Mouse (Mus musculus): Measurements from ENCODE around the gene Efna1. TPM values are rescaled to one million over a fixed set of nuclear protein-coding genes. Genes with fewer than 3 reads are reported as not detected.

Efna1 gene
- 174 and 188 TPM in 2 replicates for polyA plus RNA-seq (2015; fragmentation: Nextera tagmentation; extraction: Ambion mirVana)

- DNase-seq (ENCODE audit: low spot score) (peak; percentile 88), ATAC-seq (peak; percentile 60)
- WGBS, result 0% methylated on average over 52 of the region's 52 CpGs
- Histone ChIP-seq H3K9ac (replicated peaks; ENCODE audit: low read depth) (peak within 1 kb of the TSS; percentile 81), H3K4me2 (replicated peaks; ENCODE audit: low read depth, low read length) (peak within 1 kb of the TSS; percentile 81), H3K9me3 (ENCODE audit: low read length) (no peaks in the 10 kb centered on the region), H3K27me3 (replicated peaks; ENCODE audit: insufficient read depth, low read length) (no peaks in the 10 kb centered on the region), H3K36me3 (ENCODE audit: insufficient read depth, low read length) (0 out of 2 replicates have a peak, but pooled peaks cover 4% of the 10 kb centered on the region), H3K4me1 (ENCODE audit: insufficient read depth, low read depth, low read length) (peaks cover 8% of the 10 kb centered on the region; the same call in 1 of the 2 replicates), H3K27ac (ENCODE audit: low read length) (peak within 1 kb of the TSS; percentile 97), H3K4me3 (ENCODE audit: low read depth, low read length) (peak within 1 kb of the TSS; percentile 76)
- TF ChIP-seq CTCF (IDR thresholded peaks at IDR 0.05), result peak; percentile 29; the same call in 1 of the 2 replicates
- TF ChIP-seq EP300 (IDR thresholded peaks at IDR 0.05), result peak; percentile 72
These were observed at the start of gene Efna1 for GRCm38 (mm10) chr3:89280606-89281511. Gene Efna1 (minus strand): TSS chr3:89281142.

DNA sequence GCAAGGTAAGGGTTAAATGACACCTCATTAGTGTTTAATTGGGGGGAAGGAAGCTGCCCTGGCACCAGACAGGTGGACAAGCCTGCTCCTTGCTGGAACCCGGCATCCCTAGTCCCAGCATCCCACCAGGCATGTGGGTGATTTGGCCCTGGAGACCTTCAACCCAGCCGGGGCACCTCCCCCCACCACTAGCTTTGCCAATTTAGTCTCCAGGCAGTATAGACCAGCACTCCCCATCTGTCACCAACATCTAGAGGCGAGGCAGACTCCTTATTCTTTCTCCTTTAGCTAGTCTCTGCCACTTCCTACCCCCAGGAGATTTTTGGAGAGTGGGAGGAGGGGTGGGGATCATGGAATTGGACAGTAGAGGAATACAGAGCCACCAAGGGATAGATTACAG is 49.4 kb upstream of the Efna1 start:
- H3K9ac ChIP-seq (replicated peaks; ENCODE audit: low read depth), result no peak overlapping the region
- H3K27me3 ChIP-seq (replicated peaks; ENCODE audit: insufficient read depth, low read length), result no peaks in the 10 kb centered on the region
- H3K4me3 ChIP-seq (ENCODE audit: low read depth, low read length), result no peak overlapping the region
- WGBS, result 77% methylated on average over 3 of the region's 3 CpGs
- TF ChIP-seq CTCF (IDR thresholded peaks at IDR 0.05) (no peak), EP300 (IDR thresholded peaks at IDR 0.05) (no peak)
- no peak overlapping the region for H3K4me2 ChIP-seq (replicated peaks; ENCODE audit: low read depth, low read length)
- ATAC-seq, result no peak
- H3K27ac ChIP-seq (ENCODE audit: low read length), result no peak overlapping the region
- H3K36me3 ChIP-seq (ENCODE audit: insufficient read depth, low read length), result peaks cover 4% of the 10 kb centered on the region; the same call in 1 of the 2 replicates
- H3K9me3 ChIP-seq (ENCODE audit: low read length), result no peaks in the 10 kb centered on the region
- no peak for DNase-seq (ENCODE audit: low spot score)
- H3K4me1 ChIP-seq (ENCODE audit: insufficient read depth, low read depth, low read length), result no peaks in the 10 kb centered on the region

DNA sequence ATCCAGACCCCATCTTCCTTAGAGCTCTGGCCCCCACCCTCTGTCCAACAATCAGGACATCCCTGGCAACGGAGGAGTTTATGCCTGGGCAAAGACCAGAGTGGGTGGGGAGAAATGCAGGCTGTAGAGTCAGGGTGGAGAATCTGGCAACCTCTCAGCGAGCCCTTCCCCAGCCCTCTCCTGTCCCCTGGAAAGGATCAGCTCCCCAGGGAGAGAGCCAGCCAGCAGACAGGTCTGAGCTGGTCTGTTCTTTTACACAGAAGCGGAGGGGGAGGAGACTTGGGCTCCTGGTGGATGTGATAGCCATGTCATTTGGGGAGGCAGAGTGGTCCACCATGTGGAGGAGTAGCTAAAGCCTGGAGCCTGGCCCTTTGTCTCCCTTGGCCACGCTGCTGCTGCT is 47.7 kb upstream of the Efna1 start:
- no peak for DNase-seq (ENCODE audit: low spot score)
- Histone ChIP-seq H3K4me3 (ENCODE audit: low read depth, low read length) (no peak overlapping the region), H3K27me3 (replicated peaks; ENCODE audit: insufficient read depth, low read length) (no peaks in the 10 kb centered on the region), H3K4me2 (replicated peaks; ENCODE audit: low read depth, low read length) (no peak overlapping the region), H3K36me3 (ENCODE audit: insufficient read depth, low read length) (0 out of 2 replicates have a peak, but pooled peaks cover under 1% of the 10 kb centered on the region), H3K4me1 (ENCODE audit: insufficient read depth, low read depth, low read length) (no peaks in the 10 kb centered on the region), H3K27ac (ENCODE audit: low read length) (no peak overlapping the region), H3K9ac (replicated peaks; ENCODE audit: low read depth) (no peak overlapping the region), H3K9me3 (ENCODE audit: low read length) (no peaks in the 10 kb centered on the region)
- WGBS, result 25% methylated on average over 4 of the region's 4 CpGs
- TF ChIP-seq CTCF (IDR thresholded peaks at IDR 0.05) (no peak), EP300 (IDR thresholded peaks at IDR 0.05) (no peak)
- no peak for ATAC-seq

GRCm38 (mm10) chr3:89327371-89327870 is 46.5 kb upstream of the Efna1 start:
- DNase-seq (ENCODE audit: low spot score) (no peak), ATAC-seq (peak; percentile 18; the same call in 1 of the 2 replicates)
- H3K4me3 ChIP-seq (ENCODE audit: low read depth, low read length), result no peak overlapping the region
- H3K4me2 ChIP-seq (replicated peaks; ENCODE audit: low read depth, low read length), result no peak overlapping the region
- H3K9me3 ChIP-seq (ENCODE audit: low read length), result no peaks in the 10 kb centered on the region
- no peak for TF ChIP-seq CTCF (IDR thresholded peaks at IDR 0.05)
- WGBS, result 37% methylated on average over 9 of the region's 9 CpGs
- no peak overlapping the region for H3K27ac ChIP-seq (ENCODE audit: low read length)
- peaks cover 2% of the 10 kb centered on the region; the same call in 1 of the 2 replicates for H3K4me1 ChIP-seq (ENCODE audit: insufficient read depth, low read depth, low read length)
- H3K9ac ChIP-seq (replicated peaks; ENCODE audit: low read depth), result no peak overlapping the region
- H3K36me3 ChIP-seq (ENCODE audit: insufficient read depth, low read length), result no peaks in the 10 kb centered on the region
- no peaks in the 10 kb centered on the region for H3K27me3 ChIP-seq (replicated peaks; ENCODE audit: insufficient read depth, low read length)

- no peak overlapping the region for H3K4me3 ChIP-seq (ENCODE audit: low read depth, low read length)
- H3K4me1 ChIP-seq (ENCODE audit: insufficient read depth, low read depth, low read length), result peaks cover 14% of the 10 kb centered on the region; the same call in 1 of the 2 replicates
- DNase-seq (ENCODE audit: low spot score) (no peak), ATAC-seq (no peak)
- peaks cover 6% of the 10 kb centered on the region for H3K27me3 ChIP-seq (replicated peaks; ENCODE audit: insufficient read depth, low read length)
- no peak overlapping the region for H3K27ac ChIP-seq (ENCODE audit: low read length)
- no peak for TF ChIP-seq EP300 (IDR thresholded peaks at IDR 0.05)
- TF ChIP-seq CTCF (IDR thresholded peaks at IDR 0.05), result no peak
- 94% methylated on average over 8 of the region's 8 CpGs for WGBS
- no peak overlapping the region for H3K9ac ChIP-seq (replicated peaks; ENCODE audit: low read depth)
- no peaks in the 10 kb centered on the region for H3K36me3 ChIP-seq (ENCODE audit: insufficient read depth, low read length)
- no peak overlapping the region for H3K4me2 ChIP-seq (replicated peaks; ENCODE audit: low read depth, low read length)
- no peaks in the 10 kb centered on the region for H3K9me3 ChIP-seq (ENCODE audit: low read length)
These were observed 44.9 kb upstream of the Efna1 start for GRCm38 (mm10) chr3:89325882-89326281.

DNA sequence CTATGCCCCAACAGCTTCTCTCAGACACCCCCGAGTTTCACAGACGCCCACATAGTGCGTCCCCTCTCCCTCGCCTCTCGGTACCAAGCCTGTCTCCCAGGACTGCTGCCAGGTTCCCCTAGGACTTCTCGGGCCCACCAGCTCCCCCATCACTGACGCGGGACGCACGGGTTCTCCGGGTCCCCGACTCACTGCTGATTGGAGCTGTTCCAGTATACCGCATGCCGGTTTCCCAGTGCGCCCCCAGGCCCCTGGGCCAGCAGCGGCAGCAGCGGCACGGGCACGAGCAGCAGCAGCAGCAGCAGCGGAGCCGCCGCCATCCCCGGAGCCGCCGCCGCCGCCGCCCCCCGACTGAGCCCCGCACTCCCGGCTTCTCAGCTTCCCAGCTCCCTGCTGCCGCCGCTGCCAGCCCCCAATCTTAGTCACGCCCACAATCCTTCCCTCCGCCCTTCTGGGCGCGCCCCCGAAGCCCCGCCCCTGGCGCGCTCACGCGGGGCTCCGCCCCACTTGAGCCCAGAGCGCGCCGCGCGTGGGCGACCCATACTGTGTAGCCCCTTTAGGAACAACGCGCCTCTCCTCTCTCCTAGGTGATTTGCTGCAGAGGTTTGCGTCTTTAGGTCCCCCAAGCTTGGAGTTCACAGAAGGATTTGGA is 41.7 kb upstream of the Efna1 start, which contains the start of gene Efna3:
Gene Efna3, minus strand, starts transcription at position 452 of the 652 bp plus-strand sequence.
- H3K4me2 ChIP-seq (replicated peaks; ENCODE audit: low read depth, low read length), result peak within 1 kb of the TSS; percentile 99
- peaks cover 26% of the 10 kb centered on the region for H3K4me1 ChIP-seq (ENCODE audit: insufficient read depth, low read depth, low read length)
- H3K27me3 ChIP-seq (replicated peaks; ENCODE audit: insufficient read depth, low read length), result peaks cover 34% of the 10 kb centered on the region
- TF ChIP-seq EP300 (IDR thresholded peaks at IDR 0.05), result no peak
- no peak for TF ChIP-seq CTCF (IDR thresholded peaks at IDR 0.05)
- DNase-seq (ENCODE audit: low spot score) (peak; percentile 69), ATAC-seq (peak; percentile 52)
- peak within 1 kb of the TSS; percentile 23; the same call in 1 of the 2 replicates for H3K9ac ChIP-seq (replicated peaks; ENCODE audit: low read depth)
- H3K36me3 ChIP-seq (ENCODE audit: insufficient read depth, low read length), result no peaks in the 10 kb centered on the region
- no peaks in the 10 kb centered on the region for H3K9me3 ChIP-seq (ENCODE audit: low read length)
- no peak within 1 kb of the TSS for H3K27ac ChIP-seq (ENCODE audit: low read length)
- peak within 1 kb of the TSS; percentile 44 for H3K4me3 ChIP-seq (ENCODE audit: low read depth, low read length)
- WGBS, result 0% methylated on average over 50 of the region's 53 CpGs
